Mouse (Mus musculus): ENCODE measurements at regions not wholly inside any gene's neighbourhood (a gene's known extent, or its start where the extent isn't known, plus 50 kb on each side); places are given as distances from the start of the nearest gene placed in this dataset.

- TF ChIP-seq CTCF (conservative IDR thresholded peaks at IDR 0.05; ENCODE audit: low read length) (no peak), NANOG (IDR thresholded peaks at IDR 0.05; ENCODE audit: borderline replicate concordance, low read length) (no peak)
These were observed 79.2 kb downstream of the H60c start for GRCm38 (mm10) chr10:3188361-3188760.

Data from E14TG2a.4 (cell line).